Mouse (Mus musculus) hindlimb bud, embryonic 11.5 days (tissue): ENCODE data around the gene Kansl1.
"Not testable (repeated sequence)": the region's sequence is repeated elsewhere in the genome, so short reads cannot be mapped to it uniquely, and the experiment has no call there.

Experiments
- DNase-seq: peaks from one replicate; pipeline ENCODE4 v3.0.0-alpha.2; 2012; ENCODE audit warnings: low read depth, low spot score; ENCODE audit errors: extremely low spot score

The Kansl1 gene

GRCm38 (mm10) chr11:104468751-104469268 is at the start of gene Kansl1:
Kansl1 (minus strand) TSS chr11:104468861.
- no peak for DNase-seq

GRCm38 (mm10) chr11:104512436-104512835 is 43.8 kb upstream of the Kansl1 start:
- DNase-seq, result no peak

GRCm38 (mm10) chr11:104510606-104511005 is 41.9 kb upstream of the Kansl1 start:
- DNase-seq, result peak; percentile 6

GRCm38 (mm10) chr11:104508455-104508854 is 39.8 kb upstream of the Kansl1 start:
- no peak for DNase-seq

- DNase-seq, result no peak
Measured at GRCm38 (mm10) chr11:104488292-104488691, 19.6 kb upstream of the Kansl1 start.

GRCm38 (mm10) chr11:104481971-104482370 is 13.3 kb upstream of the Kansl1 start:
- no peak for DNase-seq

- DNase-seq, result no peak
Measured at GRCm38 (mm10) chr11:104479505-104479904, 10.8 kb upstream of the Kansl1 start.

- peak; percentile 75 for DNase-seq
Measured at GRCm38 (mm10) chr11:104469371-104469835, 742 bp upstream of the Kansl1 start.

GRCm38 (mm10) chr11:104467698-104468097 is 963 bp downstream of the Kansl1 start:
- DNase-seq, result no peak

GRCm38 (mm10) chr11:104461551-104461950 is 7.1 kb downstream of the Kansl1 start:
- no peak for DNase-seq

GRCm38 (mm10) chr11:104459671-104460070 is 9.0 kb downstream of the Kansl1 start:
- DNase-seq, result no peak

- DNase-seq, result no peak
Measured at GRCm38 (mm10) chr11:104458507-104458906, 10.2 kb downstream of the Kansl1 start.

GRCm38 (mm10) chr11:104452709-104453108 is 16.0 kb downstream of the Kansl1 start:
- no peak for DNase-seq

GRCm38 (mm10) chr11:104451239-104451638 is 17.4 kb downstream of the Kansl1 start:
- no peak for DNase-seq

- DNase-seq, result not testable (repeated sequence)
Measured at GRCm38 (mm10) chr11:104448499-104448898, 20.2 kb downstream of the Kansl1 start.

- DNase-seq, result no peak
Measured at GRCm38 (mm10) chr11:104445538-104445937, 23.1 kb downstream of the Kansl1 start.

GRCm38 (mm10) chr11:104445044-104445443 is 23.6 kb downstream of the Kansl1 start:
- DNase-seq, result no peak

- no peak for DNase-seq
Measured at GRCm38 (mm10) chr11:104443359-104443758, 25.3 kb downstream of the Kansl1 start.

- peak; percentile 68 for DNase-seq
Measured at GRCm38 (mm10) chr11:104442333-104443136, 26.1 kb downstream of the Kansl1 start.

GRCm38 (mm10) chr11:104441475-104442332 is 27.0 kb downstream of the Kansl1 start:
- no peak for DNase-seq
